Mouse (Mus musculus): ENCODE measurements around the gene Tle2.

Tle2 gene

GRCm38 (mm10) chr10:81553807-81554755 is 20.3 kb upstream of the Tle2 start:
- no peak for DNase-seq (ENCODE audit: low read depth)

GRCm38 (mm10) chr10:81556282-81556681 is 18.1 kb upstream of the Tle2 start:
- peak; percentile 61 for DNase-seq (ENCODE audit: low read depth)

- DNase-seq (ENCODE audit: low read depth) = no peak
These were observed 16.9 kb upstream of the Tle2 start for GRCm38 (mm10) chr10:81557491-81557890.

GRCm38 (mm10) chr10:81559163-81559626 is 15.2 kb upstream of the Tle2 start, which contains the start of gene Aes:
Aes (plus strand) TSS chr10:81559488.
- peak; percentile 79 for DNase-seq (ENCODE audit: low read depth)

- DNase-seq (ENCODE audit: low read depth) = peak; percentile 79
These were observed 14.5 kb upstream of the Tle2 start for GRCm38 (mm10) chr10:81559627-81560539.

GRCm38 (mm10) chr10:81560719-81561459 is 13.5 kb upstream of the Tle2 start:
- peak; percentile 94 for DNase-seq (ENCODE audit: low read depth)

- no peak for DNase-seq (ENCODE audit: low read depth)
These were observed 11.9 kb upstream of the Tle2 start for GRCm38 (mm10) chr10:81562411-81562810.

- no peak for DNase-seq (ENCODE audit: low read depth)
These were observed 10.9 kb upstream of the Tle2 start for GRCm38 (mm10) chr10:81563481-81563880.

- no peak for DNase-seq (ENCODE audit: low read depth)
These were observed 10.1 kb upstream of the Tle2 start for GRCm38 (mm10) chr10:81564216-81564615.

GRCm38 (mm10) chr10:81564734-81565133 is 9.6 kb upstream of the Tle2 start:
- peak; percentile 77 for DNase-seq (ENCODE audit: low read depth)

GRCm38 (mm10) chr10:81565257-81566228 is 8.8 kb upstream of the Tle2 start:
- no peak for DNase-seq (ENCODE audit: low read depth)

- DNase-seq (ENCODE audit: low read depth) = no peak
These were observed 5.8 kb upstream of the Tle2 start for GRCm38 (mm10) chr10:81568381-81569191.

- DNase-seq (ENCODE audit: low read depth) = no peak
These were observed 4.7 kb upstream of the Tle2 start for GRCm38 (mm10) chr10:81569507-81570237.

GRCm38 (mm10) chr10:81570238-81570800 is 4.0 kb upstream of the Tle2 start:
- no peak for DNase-seq (ENCODE audit: low read depth)

- peak; percentile 90 for DNase-seq (ENCODE audit: low read depth)
These were observed 3.4 kb upstream of the Tle2 start for GRCm38 (mm10) chr10:81570831-81571500.

GRCm38 (mm10) chr10:81571501-81571876 is 2.9 kb upstream of the Tle2 start:
- peak; percentile 94 for DNase-seq (ENCODE audit: low read depth)

GRCm38 (mm10) chr10:81572133-81572671 is 2.2 kb upstream of the Tle2 start:
- no peak for DNase-seq (ENCODE audit: low read depth)

- DNase-seq (ENCODE audit: low read depth) = no peak
These were observed 1.4 kb upstream of the Tle2 start for GRCm38 (mm10) chr10:81572975-81573374.
